18 mouse cellular contexts compared by ENCODE assay signal in genomic region chr3:100004676-100005075, GRCm38 (mm10).
"Had no signal": no experiment of that assay in that cellular context is flagged by ENCODE, and none has a peak within 500 bp of the region (broad histone marks: within the 10 kb centered on the region; RNA-seq: fewer than 3 reads in every experiment).

No protein-coding gene starts in this region.

- H3K36me3 ChIP-seq: lung, embryonic 15.5 days; midbrain, embryonic 12.5 days; neural tube, embryonic 12.5 days; stomach, embryonic 15.5 days had no signal

- H3K9ac ChIP-seq: liver, postnatal 0 days; lung, embryonic 15.5 days; midbrain, embryonic 12.5 days; neural tube, embryonic 12.5 days; stomach, embryonic 15.5 days had no signal

- ATAC-seq: liver, postnatal 0 days; lung, postnatal 0 days; midbrain, embryonic 16.5 days had no signal

- H3K4me1 ChIP-seq: lung, embryonic 15.5 days; megakaryocyte, embryonic 14.5 days; midbrain, embryonic 12.5 days; neural tube, embryonic 12.5 days; stomach, embryonic 15.5 days had no signal

- H3K4me3 ChIP-seq: lung, embryonic 15.5 days; megakaryocyte, embryonic 14.5 days; midbrain, embryonic 12.5 days; neural tube, embryonic 12.5 days; stomach, embryonic 15.5 days had no signal

- H3K27me3 ChIP-seq: lung, embryonic 15.5 days; megakaryocyte, embryonic 14.5 days; midbrain, embryonic 12.5 days; neural tube, embryonic 12.5 days; stomach, embryonic 15.5 days had no signal

- DNase-seq: liver, postnatal 0 days; lung, adult 2 months; lung, postnatal 14 days; lung, postnatal 36 days; midbrain, embryonic 14.5 days; right cerebral cortex, postnatal 14 days; thymus, adult 2 months; thymus, postnatal 25 days; thymus, postnatal 4 days had no signal

- H3K9me3 ChIP-seq: lung, embryonic 15.5 days; midbrain, embryonic 12.5 days; neural tube, embryonic 12.5 days; stomach, embryonic 15.5 days had no signal

- H3K4me2 ChIP-seq: lung, embryonic 15.5 days; midbrain, embryonic 12.5 days; neural tube, embryonic 12.5 days; stomach, embryonic 15.5 days had no signal

- H3K27ac ChIP-seq: lung, embryonic 15.5 days; macrophage; midbrain, embryonic 12.5 days; neural tube, embryonic 12.5 days; stomach, embryonic 15.5 days; stomach, postnatal 0 days had no signal
